ENCODE assay signal across 24 mouse cellular contexts in the genomic region with DNA sequence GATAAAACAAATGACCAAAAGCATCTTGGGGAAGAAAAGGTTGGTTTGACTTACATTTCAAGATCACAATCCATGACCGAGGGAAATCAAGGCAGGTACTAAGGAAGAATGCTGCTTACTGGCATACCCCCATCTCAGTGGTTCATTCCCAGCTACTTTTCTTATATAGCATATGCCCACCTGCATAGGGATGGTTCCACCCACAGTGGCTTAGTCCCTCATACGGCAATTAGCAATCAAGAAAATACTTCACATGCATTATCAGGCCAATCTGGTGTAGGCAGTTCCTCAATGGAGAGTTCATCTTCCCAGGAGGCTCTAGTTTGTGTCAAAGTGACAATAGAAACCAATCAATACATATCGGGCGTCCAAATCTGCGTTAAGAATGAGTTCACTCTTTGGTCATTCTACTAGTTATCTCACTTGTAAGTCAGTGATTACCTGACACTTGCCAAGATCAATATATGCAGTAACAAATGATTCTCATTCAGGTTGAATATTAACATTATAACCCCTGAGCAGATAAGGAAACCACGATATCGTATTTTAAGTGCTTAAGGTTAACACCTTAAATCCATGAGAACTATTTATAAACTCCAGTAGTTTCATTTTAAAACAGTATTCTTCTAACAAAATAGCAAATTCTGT.
"Had no signal": no experiment of that assay in that cellular context is flagged by ENCODE, and none has a peak within 500 bp of the region (broad histone marks: within the 10 kb centered on the region; RNA-seq: fewer than 3 reads in every experiment).

No protein-coding gene starts in this region.

- H3K9ac ChIP-seq: heart, embryonic 12.5 days; hindbrain, embryonic 12.5 days; hindbrain, embryonic 14.5 days; limb, embryonic 12.5 days; liver, embryonic 12.5 days; liver, embryonic 14.5 days had no signal

- H3K9me3 ChIP-seq: heart, embryonic 10.5 days; hindbrain, embryonic 12.5 days; limb, embryonic 10.5 days; limb, embryonic 12.5 days; liver, embryonic 12.5 days had no signal

- DNase-seq: gastrocnemius, postnatal 14 days; gastrocnemius, postnatal 36 days; heart, adult 18-20 months; heart, postnatal 10 days; heart, postnatal 36 days; kidney, adult 18-20 months; kidney, adult 8-10 months; kidney, postnatal 10 days; kidney, postnatal 25 days; kidney, postnatal 4 days; liver had no signal

- H3K27ac ChIP-seq: heart, embryonic 10.5 days; hindbrain, embryonic 12.5 days; hindbrain, embryonic 14.5 days; layer of hippocampus, adult 2 months; left cerebral cortex, adult 2 months; limb, embryonic 10.5 days; limb, embryonic 12.5 days; liver, embryonic 12.5 days; liver, embryonic 14.5 days had no signal

- H3K36me3 ChIP-seq: heart, embryonic 10.5 days; heart, embryonic 12.5 days; hindbrain, embryonic 12.5 days; limb, embryonic 10.5 days; limb, embryonic 12.5 days; liver, embryonic 12.5 days had no signal

- H3K4me1 ChIP-seq: heart, embryonic 10.5 days; heart, embryonic 12.5 days; hindbrain, embryonic 12.5 days; limb, embryonic 10.5 days; limb, embryonic 12.5 days had no signal

- H3K4me3 ChIP-seq: heart, embryonic 10.5 days; heart, embryonic 12.5 days; hindbrain, embryonic 12.5 days; layer of hippocampus, adult 2 months; left cerebral cortex, adult 2 months; limb, embryonic 10.5 days; limb, embryonic 12.5 days; liver, embryonic 12.5 days had no signal

- H3K27me3 ChIP-seq: heart, embryonic 12.5 days; hindbrain, embryonic 12.5 days; limb, embryonic 12.5 days; liver, embryonic 12.5 days had no signal

- H3K4me2 ChIP-seq: heart, embryonic 12.5 days; hindbrain, embryonic 12.5 days; hindbrain, embryonic 14.5 days; limb, embryonic 12.5 days; liver, embryonic 12.5 days had no signal

- ATAC-seq: forebrain, embryonic 16.5 days; hindbrain, embryonic 16.5 days; inflammation-experienced regulatory T-cells, adult 6 months; liver, embryonic 12.5 days had no signal
